13 mouse cellular contexts compared by ENCODE assay signal in the genomic region with DNA sequence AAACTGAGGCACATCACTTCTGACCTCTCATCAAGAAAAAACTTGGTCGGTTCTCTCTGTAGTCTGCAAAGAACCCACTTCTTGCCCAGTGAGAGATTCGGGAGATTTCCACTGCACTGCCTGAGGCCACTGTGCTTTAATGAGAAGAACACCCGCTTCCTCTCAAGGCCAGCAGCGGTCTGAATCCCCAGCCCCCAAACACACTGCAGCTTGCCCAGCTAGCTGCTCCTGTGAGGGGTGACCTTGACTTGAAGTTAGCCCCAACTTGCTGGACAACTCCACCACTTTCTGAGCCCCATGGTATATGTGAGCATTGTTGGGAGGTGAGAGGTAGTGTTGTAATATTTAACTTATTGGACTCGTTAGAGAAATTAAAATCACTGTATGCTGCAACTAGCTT. TPM values are rescaled to one million over a fixed set of nuclear protein-coding genes. Genes with fewer than 3 reads are reported as not detected.
DNase-seq lines count a peak whose midpoint lies in the region; ATAC-seq lines count a peak whose summit lies in the region.
"Had no signal": no experiment of that assay in that cellular context is flagged by ENCODE, and none has a peak within 500 bp of the region (broad histone marks: within the 10 kb centered on the region; RNA-seq: fewer than 3 reads in every experiment).

No protein-coding gene starts in this region.

- H3K9ac ChIP-seq in forebrain, embryonic 11.5 days (ENCODE audit: low read length) = no peak overlapping the region
- H3K9ac ChIP-seq in limb, embryonic 13.5 days = no peak overlapping the region

- H3K27me3 ChIP-seq in forebrain, embryonic 11.5 days (ENCODE audit: control insufficient read depth, insufficient read depth, low read length) = peaks cover 46% of the 10 kb centered on the region
- peaks cover 76% of the 10 kb centered on the region for H3K27me3 ChIP-seq in limb, embryonic 13.5 days

- H3K4me2 ChIP-seq in forebrain, embryonic 11.5 days (ENCODE audit: low read depth, low read length, severe bottlenecking) = peak overlapping the region; percentile 95; the same call in 1 of the 2 replicates
- peak overlapping the region; percentile 94 for H3K4me2 ChIP-seq in limb, embryonic 13.5 days (replicated peaks)

- no peaks in the 10 kb centered on the region for H3K36me3 ChIP-seq in forebrain, embryonic 11.5 days (ENCODE audit: control insufficient read depth, insufficient read depth, low read length)
- no peaks in the 10 kb centered on the region for H3K36me3 ChIP-seq in limb, embryonic 13.5 days
- H3K36me3 ChIP-seq: G1E had no signal

- H3K4me1 ChIP-seq in forebrain, embryonic 11.5 days (replicated peaks; ENCODE audit: control insufficient read depth, insufficient read depth, low read length) = peaks cover 10% of the 10 kb centered on the region; the same call in 1 of the 2 replicates
- H3K4me1 ChIP-seq in limb, embryonic 13.5 days = peaks cover 15% of the 10 kb centered on the region

- H3K9me3 ChIP-seq in forebrain, embryonic 11.5 days (ENCODE audit: control insufficient read depth, low read length) = no peaks in the 10 kb centered on the region
- H3K9me3 ChIP-seq in limb, embryonic 13.5 days = no peaks in the 10 kb centered on the region
- H3K9me3 ChIP-seq: G1E had no signal

- no peak overlapping the region for H3K4me3 ChIP-seq in forebrain, embryonic 11.5 days (ENCODE audit: low read depth, low read length)
- H3K4me3 ChIP-seq in limb, embryonic 13.5 days = peak overlapping the region; percentile 56

- no peak overlapping the region for H3K27ac ChIP-seq in forebrain, embryonic 11.5 days (ENCODE audit: low read depth, low read length)
- H3K27ac ChIP-seq in limb, embryonic 13.5 days = no peak overlapping the region
- H3K27ac ChIP-seq: gastrocnemius, adult 2 months; macrophage had no signal

- DNase-seq in testis, postnatal 14 days (ENCODE audit: low spot score) = peak; percentile 28
- no peak for DNase-seq in testis, postnatal 10 days (ENCODE audit: low spot score)
- no peak for DNase-seq in forebrain, embryonic 11.5 days (ENCODE audit: low spot score)
- no peak for DNase-seq in cerebellum, adult 9-10 months
- no peak for DNase-seq in right cerebral cortex, adult 2 months (ENCODE audit: low spot score in 2 of 2)
- no peak for DNase-seq in gastrocnemius, adult 8-10 months (ENCODE audit: low spot score in 2 of 2)
- DNase-seq: gastrocnemius, adult 2 months had no signal

- no peak for ATAC-seq in forebrain, embryonic 11.5 days (replicated peaks; ENCODE audit: low FRiP score)
- ATAC-seq in limb, embryonic 13.5 days (ENCODE audit: low FRiP score, low read depth) = no peak

- 25% methylated on average over 5 of the region's 5 CpGs for WGBS in forebrain, embryonic 11.5 days
- 13% methylated on average over 5 of the region's 5 CpGs for WGBS in limb, embryonic 13.5 days

RNA-seq across cellular contexts. Expression of a gene that starts 1.2 kb away (rescaled TPM):
- 0.05 and 0.15 TPM in 2 replicates for polyA plus RNA-seq in forebrain, embryonic 11.5 days (2014; fragmentation: Nextera tagmentation; extraction: Ambion mirVana)
- 35.1 and 41.5 TPM in 2 replicates for polyA plus RNA-seq in limb, embryonic 13.5 days (2015; fragmentation: Nextera tagmentation; extraction: Ambion mirVana)
- under 1 TPM in 1 of 4 experiments, not detected in 3; 0.05 TPM for total RNA-seq in gastrocnemius, adult 8-10 months (2022)
- total RNA-seq: liver, adult 2 months had no signal
- polyA plus RNA-seq: G1E; large intestine, adult 2 months; liver, adult 2 months; macrophage; urinary bladder, adult 2 months had no signal

Comparison
In these comparisons a context has a peak if more than half of its experiments do, and no peak if none do; other contexts are left out.
1. RNA of a gene that starts 1.2 kb away (polyA plus RNA-seq): 35.1 to 41.5 TPM in limb, embryonic 13.5 days; 0.05 to 0.15 TPM in forebrain, embryonic 11.5 days; every median in the first group is over 10 times any median in the second.